Mouse (Mus musculus) liver, embryonic 14.5 days (tissue): ENCODE data around the gene Tpgs1. TPM values are rescaled to one million over a fixed set of nuclear protein-coding genes. Genes with fewer than 3 reads are reported as not detected.

Experiments used
- ATAC-seq: fragments of 200-750 bp; cut with Nextera tagmentation; 2 replicates; pipeline ENCODE4 v1.8.0; 2017; ENCODE audit warnings: moderate number of reproducible peaks, mild to moderate bottlenecking, moderate library complexity; ENCODE audit not compliant: insufficient read depth
- DNase-seq, 3 experiments: peaks; one replicate each; pipeline ENCODE4 v3.0.0-alpha.2; 2012 to 2013; ENCODE audit warnings: low read depth in 3 of 3, low spot score in 3 of 3
- H3K27ac ChIP-seq: fragments of 300-500 bp; sonication (generic); 2 replicates; pipeline ENCODE4 v1.5.1; 2014; ENCODE audit warnings: moderate library complexity, mild to moderate bottlenecking, control low read depth, inconsistent platforms
- H3K27me3 ChIP-seq: fragments of 300-500 bp; sonication (generic); 2 replicates; pipeline ENCODE4 v1.6.1; 2014; ENCODE audit warnings: mild to moderate bottlenecking, low read length, moderate library complexity; ENCODE audit not compliant: control insufficient read depth, insufficient read depth
- H3K36me3 ChIP-seq: fragments of 300-500 bp; sonication (generic); replicated peaks from 2 replicates; pipeline ENCODE4 v1.6.1; 2014; ENCODE audit warnings: low read depth; ENCODE audit not compliant: control insufficient read depth, insufficient read depth
- H3K4me1 ChIP-seq, 2 experiments: fragments of 200-500 bp in 1 of 2; fragments of 300-500 bp in 1 of 2; sonication (generic) in 1 of 2; replicated peaks; 2 replicates each; pipeline ENCODE4 v1.6.1; 2012 to 2014; ENCODE audit warnings: antibody characterized with exemption in 1 of 2, inconsistent platforms in 1 of 2, low read length in 1 of 2; ENCODE audit not compliant: control insufficient read depth in 2 of 2, insufficient read depth in 2 of 2
- H3K4me2 ChIP-seq: fragments of 300-500 bp; sonication (generic); 2 replicates; pipeline ENCODE4 v1.6.1; 2014; ENCODE audit warnings: low read depth, mild to moderate bottlenecking, control low read depth, moderate library complexity
- H3K4me3 ChIP-seq, 2 experiments: fragments of 200-500 bp in 1 of 2; fragments of 300-500 bp in 1 of 2; sonication (generic) in 1 of 2; 2 replicates each; pipeline ENCODE4 v1.5.1; 2012 to 2014; ENCODE audit warnings: low read depth in 2 of 2, low read length in 2 of 2, mild to moderate bottlenecking in 2 of 2, control low read depth in 1 of 2, inconsistent platforms in 1 of 2, moderate library complexity in 1 of 2; ENCODE audit not compliant: insufficient read depth in 1 of 2
- H3K9ac ChIP-seq: fragments of 300-500 bp; sonication (generic); replicated peaks from 2 replicates; pipeline ENCODE4 v1.6.1; 2014; ENCODE audit warnings: mild to moderate bottlenecking, control low read depth, moderate library complexity
- H3K9me3 ChIP-seq: fragments of 300-500 bp; sonication (generic); 2 replicates; pipeline ENCODE4 v1.6.1; 2016; ENCODE audit warnings: low read length, mixed read lengths; ENCODE audit not compliant: control insufficient read depth
- CTCF ChIP-seq: IDR thresholded peaks from 2 replicates; pipeline ENCODE4 v1.5.1; 2016; ENCODE audit warnings: antibody characterized with exemption, low read depth, control low read depth
- EP300 ChIP-seq: IDR thresholded peaks from 2 replicates; pipeline ENCODE4 v1.6.1; 2016; ENCODE audit warnings: antibody characterized with exemption, low read depth
- WGBS: fragments of 180-500 bp; shearing (Covaris S2); extraction: QIAGEN DNeasy Blood & Tissue Kit; methylation state at CpG from one replicate; pipeline ENCODE4 v1.1.7; 2014; ENCODE audit not compliant: insufficient replicate concordance; 5-methylcytosine and 5-hydroxymethylcytosine counted together
- polyA plus RNA-seq, 2 experiments: library from polyadenylated mRNA; depleted of rRNA in 1 of 2; stranded (reverse) in 1 of 2; unstranded in 1 of 2; fragments of >200 nt; fragmentation: Nextera tagmentation in 1 of 2; extraction: Ambion mirVana in 1 of 2; gene quantifications; 2 replicates each; pipeline versions ENCODE4 v1.2.1 to v1.2.3; 2012 to 2014

Tpgs1 gene
- polyA plus RNA-seq, 2 experiments = 14.3 to 25.7 TPM

DNA sequence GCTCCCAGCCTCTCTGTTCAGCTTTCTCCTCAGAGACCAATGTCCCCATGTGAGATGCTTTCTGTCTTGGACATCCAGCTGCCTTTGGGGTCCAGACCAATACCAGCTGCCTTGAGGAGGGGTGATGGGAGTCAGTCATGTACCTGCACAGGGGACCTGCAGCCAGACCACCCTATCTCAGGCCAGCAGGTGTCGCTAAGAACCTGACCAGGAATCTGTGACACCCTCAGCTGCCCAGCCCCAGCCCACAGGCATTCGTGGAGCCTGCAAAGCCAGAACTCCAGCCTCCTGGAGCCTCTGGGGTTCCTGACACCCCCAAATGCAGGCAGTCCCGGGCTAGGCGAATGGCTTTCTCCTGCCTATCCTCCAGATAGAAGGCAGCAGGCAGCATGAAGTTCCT is 10.3 kb upstream of the Tpgs1 start:
- WGBS = 17% methylated on average over 4 of the region's 4 CpGs
- no peak for ATAC-seq

DNA sequence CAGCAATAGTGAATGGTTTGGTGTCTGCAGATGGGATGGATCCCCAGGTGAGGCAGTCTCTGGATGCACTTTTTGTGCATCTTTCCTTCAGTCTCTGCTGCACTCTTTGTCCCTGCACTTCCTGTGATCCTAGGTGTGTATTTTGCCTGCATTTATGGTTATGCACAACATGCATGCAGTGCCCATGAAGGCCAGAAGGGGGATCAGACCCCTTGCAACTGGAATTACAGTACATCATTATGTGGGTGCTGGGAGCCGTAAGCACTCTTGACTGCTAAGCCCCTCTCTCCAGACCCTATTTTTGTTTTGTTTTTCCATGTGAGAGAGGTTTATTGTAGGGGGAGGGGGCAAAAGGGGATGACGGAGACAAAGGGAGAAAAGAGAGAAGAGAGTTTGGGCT is 8.9 kb upstream of the Tpgs1 start:
- no peak for TF ChIP-seq EP300
- TF ChIP-seq CTCF = peak; percentile 58

More for the DNA sequence above, 10.3 kb upstream of the Tpgs1 start:
- no peaks in the 10 kb centered on the region for H3K9me3 ChIP-seq
- no peak overlapping the region for H3K9ac ChIP-seq
- DNase-seq = no peak
- H3K4me3 ChIP-seq = no peak overlapping the region
- H3K27me3 ChIP-seq = no peaks in the 10 kb centered on the region; the same call in 1 of the 2 replicates
- no peaks in the 10 kb centered on the region for H3K4me1 ChIP-seq
- H3K36me3 ChIP-seq = no peaks in the 10 kb centered on the region
- no peak overlapping the region for H3K4me2 ChIP-seq
- H3K27ac ChIP-seq = no peak overlapping the region
- TF ChIP-seq EP300 = no peak
- TF ChIP-seq CTCF = peak; percentile 73

GRCm38 (mm10) chr10:79661861-79662260 is 7.3 kb upstream of the Tpgs1 start:
- no peaks in the 10 kb centered on the region for H3K9me3 ChIP-seq
- TF ChIP-seq EP300 (no peak), CTCF (no peak)
- H3K27ac ChIP-seq = no peak overlapping the region
- ATAC-seq (no peak), DNase-seq (no peak)
- H3K4me3 ChIP-seq = no peak overlapping the region
- no peaks in the 10 kb centered on the region for H3K27me3 ChIP-seq
- H3K4me1 ChIP-seq = no peaks in the 10 kb centered on the region
- H3K9ac ChIP-seq = no peak overlapping the region
- 33% methylated on average over 3 of the region's 3 CpGs for WGBS
- H3K36me3 ChIP-seq = no peaks in the 10 kb centered on the region
- H3K4me2 ChIP-seq = no peak overlapping the region

More for the DNA sequence above, 8.9 kb upstream of the Tpgs1 start:
- Histone ChIP-seq H3K4me3 (no peak overlapping the region), H3K9me3 (no peaks in the 10 kb centered on the region), H3K27me3 (no peaks in the 10 kb centered on the region; the same call in 1 of the 2 replicates), H3K27ac (no peak overlapping the region), H3K9ac (no peak overlapping the region), H3K36me3 (no peaks in the 10 kb centered on the region), H3K4me2 (no peak overlapping the region), H3K4me1 (no peaks in the 10 kb centered on the region)
- ATAC-seq (no peak), DNase-seq (no peak)
- WGBS = 76% methylated on average over 2 of the region's 2 CpGs

DNA sequence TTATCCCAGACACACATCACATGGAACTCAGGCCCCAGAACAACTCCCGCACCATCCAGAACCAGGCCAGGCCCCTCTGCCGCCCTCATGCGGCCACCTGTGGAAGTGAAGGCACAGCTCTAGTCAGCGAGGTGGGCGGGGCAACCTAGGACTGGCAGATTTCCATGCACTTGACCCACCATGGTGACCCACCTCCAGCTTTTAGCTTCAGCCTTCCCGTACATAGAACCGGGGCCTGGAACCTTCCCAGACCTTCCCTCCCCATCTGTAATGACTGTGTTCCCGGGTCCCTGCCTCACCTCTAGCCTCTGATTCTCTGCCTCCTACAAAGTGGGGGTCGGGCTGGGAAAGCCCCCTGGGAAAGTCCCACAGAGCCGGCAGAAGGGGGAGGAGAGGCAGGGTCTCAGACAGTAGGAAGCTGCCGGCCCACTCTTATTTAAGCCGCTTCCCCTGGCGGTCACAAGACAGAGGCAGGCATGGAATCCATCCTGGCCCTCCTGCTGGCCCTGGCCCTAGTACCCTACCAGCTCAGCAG is 5.0 kb upstream of the Tpgs1 start, which contains the start of gene Madcam1:
TSS of gene Madcam1 (plus strand) at position 429 of the 535 bp plus-strand sequence.
- no peak within 1 kb of the TSS for H3K9ac ChIP-seq
- no peaks in the 10 kb centered on the region for H3K36me3 ChIP-seq
- ATAC-seq (no peak), DNase-seq (peak in 1 of 3 experiments; percentile 46)
- no peaks in the 10 kb centered on the region for H3K27me3 ChIP-seq
- H3K9me3 ChIP-seq = no peaks in the 10 kb centered on the region
- H3K27ac ChIP-seq = no peak within 1 kb of the TSS
- 16% methylated on average over 13 of the region's 13 CpGs for WGBS
- no peak within 1 kb of the TSS for H3K4me2 ChIP-seq
- H3K4me3 ChIP-seq = no peak within 1 kb of the TSS
- TF ChIP-seq CTCF (peak; percentile 98), EP300 (no peak)
- H3K4me1 ChIP-seq = peaks cover 0 to 5% of the 10 kb centered on the region in 2 experiments; a peak in 1 of 4 replicates

DNA sequence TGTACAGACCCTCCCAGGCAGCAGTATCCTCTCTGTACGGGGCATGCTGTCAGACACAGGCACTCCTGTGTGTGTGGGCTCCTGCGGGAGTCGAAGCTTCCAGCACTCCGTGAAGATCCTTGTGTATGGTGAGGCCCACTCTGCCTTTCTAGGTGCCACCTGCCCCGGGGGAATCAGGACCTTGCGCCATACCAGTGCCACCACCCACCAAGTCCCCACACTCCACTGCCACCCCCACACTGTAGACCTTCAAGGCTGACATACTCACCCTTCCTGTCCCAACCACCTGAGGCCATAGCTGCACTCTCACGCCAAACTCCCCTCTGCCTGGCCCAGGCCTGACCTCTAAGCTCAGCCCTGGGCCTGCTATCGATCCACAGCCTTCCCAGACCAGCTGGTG is 4.1 kb upstream of the Tpgs1 start:
- Histone ChIP-seq H3K4me2 (no peak overlapping the region), H3K27me3 (no peaks in the 10 kb centered on the region), H3K36me3 (no peaks in the 10 kb centered on the region), H3K9me3 (no peaks in the 10 kb centered on the region), H3K9ac (no peak overlapping the region), H3K4me3 (no peak overlapping the region), H3K27ac (no peak overlapping the region), H3K4me1 (peaks cover 1 to 6% of the 10 kb centered on the region in 2 experiments)
- WGBS = 71% methylated on average over 8 of the region's 8 CpGs
- DNase-seq (no peak), ATAC-seq (no peak)
- no peak for TF ChIP-seq EP300
